Mouse (Mus musculus) heart, embryonic 15.5 days (tissue): Measurements from ENCODE around the gene Gm45015. TPM values are rescaled to one million over a fixed set of nuclear protein-coding genes. Genes with fewer than 3 reads are reported as not detected.
"Not testable (repeated sequence)": the region's sequence is repeated elsewhere in the genome, so short reads cannot be mapped to it uniquely, and the experiment has no call there.

Experiments
- ATAC-seq: fragments of 200-750 bp; cut with Nextera tagmentation; replicated peaks from 2 replicates; pipeline ENCODE4 v1.8.0; 2017; ENCODE audit warnings: low read depth, moderate TSS enrichment; ENCODE audit not compliant: insufficient number of reproducible peaks, insufficient read depth, low FRiP score
- H3K27ac ChIP-seq: fragments of 300-500 bp; sonication (generic); 2 replicates; pipeline ENCODE4 v1.5.1; 2015; ENCODE audit warnings: mild to moderate bottlenecking, inconsistent platforms
- H3K27me3 ChIP-seq: fragments of 300-500 bp; sonication (generic); 2 replicates; pipeline ENCODE4 v1.6.1; 2015; ENCODE audit warnings: inconsistent platforms
- H3K36me3 ChIP-seq: fragments of 300-500 bp; sonication (generic); 2 replicates; pipeline ENCODE4 v1.6.1; 2015; ENCODE audit warnings: mild to moderate bottlenecking, inconsistent platforms
- H3K4me1 ChIP-seq: fragments of 300-500 bp; sonication (generic); replicated peaks from 2 replicates; pipeline ENCODE4 v1.6.1; 2015; ENCODE audit warnings: inconsistent platforms
- H3K4me2 ChIP-seq: fragments of 300-500 bp; sonication (generic); 2 replicates; pipeline ENCODE4 v1.6.1; 2015; ENCODE audit warnings: inconsistent platforms, mild to moderate bottlenecking, moderate library complexity
- H3K4me3 ChIP-seq: fragments of 300-500 bp; sonication (generic); 2 replicates; pipeline ENCODE4 v1.5.1; 2015; ENCODE audit warnings: mild to moderate bottlenecking, inconsistent platforms
- H3K9ac ChIP-seq: fragments of 300-500 bp; sonication (generic); 2 replicates; pipeline ENCODE4 v1.6.1; 2015; ENCODE audit warnings: mild to moderate bottlenecking, inconsistent platforms
- H3K9me3 ChIP-seq: fragments of 300-500 bp; sonication (generic); replicated peaks from 2 replicates; pipeline ENCODE4 v1.6.1; 2016; ENCODE audit warnings: inconsistent platforms
- WGBS: fragments of 180-500 bp; shearing (Covaris S2); methylation state at CpG from one replicate; pipeline ENCODE4 v1.1.7; 2015; ENCODE audit warnings: mixed read lengths; 5-methylcytosine and 5-hydroxymethylcytosine counted together
- polyA plus RNA-seq: library from polyadenylated mRNA; unstranded; fragments of >200 nt; fragmentation: Nextera tagmentation; extraction: Ambion mirVana; gene quantifications from 2 replicates; pipeline ENCODE4 v1.2.1, GENCODE M21; 2015

The Gm45015 gene
- polyA plus RNA-seq, 1 experiment from 2014 or later, result not detected

DNA sequence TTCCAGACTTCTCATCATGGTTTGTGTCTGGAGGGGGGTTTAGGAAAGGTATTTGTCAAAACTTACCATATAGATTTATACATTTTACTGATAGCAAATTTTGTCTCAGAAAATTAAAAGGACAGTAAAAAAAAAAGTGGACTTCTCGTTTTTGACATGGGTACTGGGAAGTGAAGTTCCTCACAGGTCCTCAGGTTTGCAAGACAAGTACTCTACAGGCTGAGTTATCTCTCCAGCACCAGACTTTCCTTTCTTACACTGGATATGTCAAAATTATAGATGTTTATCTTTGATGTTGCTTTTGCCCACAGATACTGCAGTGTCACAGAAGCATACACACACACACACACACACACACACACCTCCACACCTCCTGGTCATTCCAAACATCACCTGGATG, 4.8 kb upstream of the Gm45015 start:
- 42% methylated on average over 1 of the region's 1 CpGs for WGBS
- no peak overlapping the region for H3K4me2 ChIP-seq
- no peaks in the 10 kb centered on the region for H3K9me3 ChIP-seq
- H3K4me3 ChIP-seq, result no peak overlapping the region
- H3K36me3 ChIP-seq, result no peaks in the 10 kb centered on the region
- no peaks in the 10 kb centered on the region; the same call in 1 of the 2 replicates for H3K27me3 ChIP-seq
- H3K4me1 ChIP-seq, result peaks cover 4% of the 10 kb centered on the region; the same call in 1 of the 2 replicates
- H3K27ac ChIP-seq, result no peak overlapping the region
- H3K9ac ChIP-seq, result no peak overlapping the region
- no peak for ATAC-seq

DNA sequence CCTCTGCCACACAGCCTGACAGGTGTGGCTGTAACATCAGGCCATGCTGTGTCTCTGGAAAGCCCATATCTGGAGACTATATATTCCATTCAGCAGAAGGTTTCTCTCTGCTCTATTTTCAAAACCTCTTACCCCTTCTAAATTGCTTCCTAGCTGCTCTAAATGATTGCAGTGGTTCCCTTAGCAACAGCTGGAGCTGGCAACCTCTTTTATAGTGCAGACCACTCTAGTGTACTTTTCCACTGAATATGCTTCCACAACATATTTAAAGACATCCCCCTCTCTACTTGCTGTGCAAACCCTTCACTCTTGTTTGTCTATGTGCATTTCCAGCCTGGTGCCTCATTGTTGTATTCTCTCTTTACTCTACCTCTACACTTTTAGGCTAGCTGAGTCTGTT, 3.1 kb downstream of the Gm45015 start:
- ATAC-seq, result no peak
- Histone ChIP-seq H3K27ac (no peak overlapping the region), H3K4me3 (no peak overlapping the region), H3K4me2 (no peak overlapping the region), H3K27me3 (peaks cover 5% of the 10 kb centered on the region; the same call in 1 of the 2 replicates), H3K36me3 (no peaks in the 10 kb centered on the region), H3K9ac (no peak overlapping the region), H3K9me3 (no peaks in the 10 kb centered on the region), H3K4me1 (no peaks in the 10 kb centered on the region)

DNA sequence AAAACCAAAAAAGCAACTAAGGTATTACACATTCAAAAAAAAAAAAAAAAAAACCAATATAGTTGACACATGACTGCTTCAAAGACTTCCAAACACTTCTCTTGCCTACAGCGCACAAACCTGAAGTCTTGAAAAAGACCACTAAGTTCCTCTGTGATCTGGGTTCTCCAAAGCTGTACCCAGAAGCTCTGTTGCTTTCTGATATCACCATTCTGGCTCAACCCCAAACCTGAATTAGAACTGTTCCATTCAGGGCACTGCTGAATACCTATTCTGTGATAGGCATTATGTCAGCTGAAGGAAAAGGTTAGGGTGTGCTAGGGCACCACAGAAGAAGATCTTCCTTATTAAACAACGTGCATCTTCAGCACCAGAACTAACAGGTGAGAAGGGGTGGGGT, 9.4 kb downstream of the Gm45015 start:
- Histone ChIP-seq H3K9me3 (no peaks in the 10 kb centered on the region), H3K4me1 (no peaks in the 10 kb centered on the region), H3K36me3 (no peaks in the 10 kb centered on the region), H3K9ac (no peak overlapping the region), H3K4me3 (no peak overlapping the region), H3K27me3 (peaks cover 5% of the 10 kb centered on the region), H3K27ac (no peak overlapping the region), H3K4me2 (no peak overlapping the region)
- ATAC-seq, result no peak
- 71% methylated on average over 2 of the region's 2 CpGs for WGBS

DNA sequence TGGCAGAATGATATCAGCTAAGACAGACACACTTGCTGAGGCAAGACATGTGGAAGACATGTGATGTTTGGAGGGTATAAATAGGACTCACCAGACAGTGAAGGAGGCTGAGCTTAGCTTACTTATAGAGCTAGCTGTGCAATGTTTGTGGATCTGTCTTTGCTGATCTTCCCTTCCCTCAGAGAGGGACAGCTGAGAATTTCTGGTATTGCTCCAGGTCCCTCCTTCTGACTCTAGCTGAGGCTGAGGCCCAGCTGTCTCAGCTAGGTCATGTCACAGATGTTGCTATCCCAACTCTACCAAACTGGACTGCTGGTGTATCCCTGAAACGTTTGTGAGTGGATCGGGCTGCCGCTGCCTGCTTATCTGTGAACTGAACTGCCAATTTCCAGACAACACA, 15.6 kb downstream of the Gm45015 start:
- Histone ChIP-seq H3K9ac (no peak overlapping the region), H3K36me3 (no peaks in the 10 kb centered on the region), H3K27me3 (no peaks in the 10 kb centered on the region), H3K9me3 (no peaks in the 10 kb centered on the region), H3K4me2 (no peak overlapping the region), H3K4me1 (no peaks in the 10 kb centered on the region), H3K27ac (no peak overlapping the region), H3K4me3 (no peak overlapping the region)
- ATAC-seq, result no peak
- WGBS, result 63% methylated on average over 3 of the region's 3 CpGs

DNA sequence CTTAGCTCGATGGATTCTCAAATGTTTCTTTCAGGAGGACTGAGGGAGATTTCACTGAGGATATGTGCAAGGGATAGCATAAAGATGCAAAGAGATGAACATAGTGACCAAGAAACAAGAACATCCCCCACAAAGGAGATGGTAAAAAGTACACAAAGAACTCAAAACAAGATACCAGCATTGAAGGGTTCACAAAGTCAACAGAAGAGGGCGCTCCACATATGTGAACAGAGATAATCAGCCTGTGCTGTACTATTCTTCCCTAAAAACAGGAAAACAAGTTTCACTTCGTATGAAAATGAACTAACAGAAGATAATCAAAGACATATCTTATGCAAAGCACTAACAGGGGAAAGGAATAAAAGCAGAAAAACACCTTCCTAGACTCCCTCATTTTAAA, 24.1 kb downstream of the Gm45015 start:
- H3K4me2 ChIP-seq, result no peak overlapping the region
- no peak overlapping the region for H3K27ac ChIP-seq
- H3K4me1 ChIP-seq, result no peaks in the 10 kb centered on the region
- 22% methylated on average over 3 of the region's 3 CpGs for WGBS
- no peak overlapping the region for H3K9ac ChIP-seq
- H3K36me3 ChIP-seq, result no peaks in the 10 kb centered on the region
- no peaks in the 10 kb centered on the region for H3K9me3 ChIP-seq
- no peak for ATAC-seq
- no peak overlapping the region for H3K4me3 ChIP-seq
- H3K27me3 ChIP-seq, result no peaks in the 10 kb centered on the region

DNA sequence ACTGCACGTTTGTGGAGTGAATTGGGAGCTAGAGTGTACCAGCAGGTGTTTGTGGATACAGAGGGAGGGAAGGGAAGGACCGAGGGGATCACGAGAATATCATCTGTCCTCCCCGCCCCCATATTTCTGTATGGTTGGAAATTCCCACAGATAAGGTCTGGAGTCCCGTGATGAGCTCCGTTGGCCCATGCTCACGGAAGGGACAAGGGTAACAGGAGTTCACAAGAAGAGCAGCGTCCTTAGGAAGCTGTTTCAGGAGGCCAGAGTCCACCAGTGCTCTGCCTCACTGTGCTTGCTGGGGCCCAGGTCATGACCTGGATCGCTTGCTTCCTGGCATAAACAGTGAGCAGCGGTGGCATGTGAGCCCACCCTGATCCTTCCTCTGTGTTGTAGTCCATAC, 40.9 kb downstream of the Gm45015 start:
- H3K4me1 ChIP-seq, H3K27ac ChIP-seq, ATAC-seq, H3K27me3 ChIP-seq, H3K4me2 ChIP-seq, H3K9ac ChIP-seq, H3K36me3 ChIP-seq, H3K4me3 ChIP-seq, H3K9me3 ChIP-seq: not testable (repeated sequence)
- 44% methylated on average over 9 of the region's 10 CpGs for WGBS

DNA sequence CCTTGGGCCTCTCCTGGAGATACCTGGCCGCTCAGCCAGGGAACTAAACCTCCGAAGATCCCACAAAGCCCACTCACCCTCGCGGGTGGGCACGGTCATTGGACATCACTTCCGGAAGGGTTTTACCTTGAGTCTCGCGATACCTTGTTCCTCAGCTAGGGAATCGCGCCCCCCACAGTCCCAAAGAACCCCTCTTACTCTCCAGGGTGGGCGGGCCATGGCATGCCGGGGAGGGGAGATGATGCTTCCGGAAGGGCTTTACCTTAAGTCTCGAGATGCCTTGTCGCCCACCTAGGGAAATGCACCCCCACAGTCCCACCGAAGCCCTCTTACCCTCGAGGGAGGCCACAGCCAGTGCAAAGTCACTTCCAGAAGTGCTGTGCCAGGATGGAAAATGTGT, 43.8 kb downstream of the Gm45015 start, which contains the start of the genes Xlr5a and Xlr5c:
TSS of gene Xlr5a (minus strand) at position 101 of the 400 bp plus-strand sequence.
TSS of gene Xlr5c (minus strand) at position 101 of the 400 bp plus-strand sequence.
- H3K4me2 ChIP-seq, H3K9ac ChIP-seq, H3K36me3 ChIP-seq, H3K9me3 ChIP-seq, H3K4me3 ChIP-seq, H3K27ac ChIP-seq, ATAC-seq, H3K27me3 ChIP-seq, H3K4me1 ChIP-seq: not testable (repeated sequence)
- 88% methylated on average over 15 of the region's 17 CpGs for WGBS

Other genes starting within 250 kb of the Gm45015 start
- 1.8 and 1.9 TPM in 2 replicates for gene Xlr3a, start 239.7 kb downstream of the Gm45015 start, polyA plus RNA-seq
- gene Gm14685, start 219.8 kb downstream of the Gm45015 start, polyA plus RNA-seq, result not detected in 2 replicates
- not detected in 2 replicates for gene Xlr5b, start 188.0 kb downstream of the Gm45015 start, polyA plus RNA-seq
- gene DXBay18, start 187.4 kb downstream of the Gm45015 start, polyA plus RNA-seq, result 0.08 TPM in 1 of 2 replicates, not detected in the other
- gene Spin2d, start 159.9 kb downstream of the Gm45015 start, polyA plus RNA-seq, result not detected in 2 replicates
- 6.0 and 6.8 TPM in 2 replicates for gene Xlr3b, start 144.6 kb downstream of the Gm45015 start, polyA plus RNA-seq
- gene Xlr4b, start 122.5 kb downstream of the Gm45015 start, polyA plus RNA-seq, result 0.96 and 2.8 TPM in 2 replicates
- 9.2 and 11.6 TPM in 2 replicates for gene F8a, start 108.5 kb downstream of the Gm45015 start, polyA plus RNA-seq
- 0.14 and 0.79 TPM in 2 replicates for gene Xlr4c, start 93.7 kb downstream of the Gm45015 start, polyA plus RNA-seq
- not detected in 2 replicates for gene Xlr3c, start 71.5 kb downstream of the Gm45015 start, polyA plus RNA-seq
- not detected in 2 replicates for gene Xlr5a, start 43.9 kb downstream of the Gm45015 start, polyA plus RNA-seq
- not detected in 2 replicates for gene Xlr5c, start 43.9 kb downstream of the Gm45015 start, polyA plus RNA-seq
- 8.3 and 11.4 TPM in 2 replicates for gene Zfp275, start 5.8 kb upstream of the Gm45015 start, polyA plus RNA-seq
- not detected in 2 replicates for gene Gm18336, start 61.9 kb upstream of the Gm45015 start, polyA plus RNA-seq
- not detected in 2 replicates for gene Zfp92, start 74.3 kb upstream of the Gm45015 start, polyA plus RNA-seq
- not detected in 2 replicates for gene Trex2, start 98.5 kb upstream of the Gm45015 start, polyA plus RNA-seq
- gene Haus7, start 122.2 kb upstream of the Gm45015 start, polyA plus RNA-seq, result 40.3 and 41.3 TPM in 2 replicates
- 110 and 151 TPM in 2 replicates for gene Bgn, start 146.8 kb upstream of the Gm45015 start, polyA plus RNA-seq
- gene Atp2b3, start 166.2 kb upstream of the Gm45015 start, polyA plus RNA-seq, result 0.18 and 0.25 TPM in 2 replicates